Mouse (Mus musculus) T-helper 1 cell (primary cell): ENCODE results near the gene Stard3nl.

Experiments used
- in situ Hi-C: fragments of 300-600 bp; cut with MboI, MseI; formaldehyde crosslinking; loops from one replicate; pipeline ENCODE4 v1.15.1; 2025; ENCODE audit warnings: high pct_unique_total_duplicates

Gene Stard3nl

DNA sequence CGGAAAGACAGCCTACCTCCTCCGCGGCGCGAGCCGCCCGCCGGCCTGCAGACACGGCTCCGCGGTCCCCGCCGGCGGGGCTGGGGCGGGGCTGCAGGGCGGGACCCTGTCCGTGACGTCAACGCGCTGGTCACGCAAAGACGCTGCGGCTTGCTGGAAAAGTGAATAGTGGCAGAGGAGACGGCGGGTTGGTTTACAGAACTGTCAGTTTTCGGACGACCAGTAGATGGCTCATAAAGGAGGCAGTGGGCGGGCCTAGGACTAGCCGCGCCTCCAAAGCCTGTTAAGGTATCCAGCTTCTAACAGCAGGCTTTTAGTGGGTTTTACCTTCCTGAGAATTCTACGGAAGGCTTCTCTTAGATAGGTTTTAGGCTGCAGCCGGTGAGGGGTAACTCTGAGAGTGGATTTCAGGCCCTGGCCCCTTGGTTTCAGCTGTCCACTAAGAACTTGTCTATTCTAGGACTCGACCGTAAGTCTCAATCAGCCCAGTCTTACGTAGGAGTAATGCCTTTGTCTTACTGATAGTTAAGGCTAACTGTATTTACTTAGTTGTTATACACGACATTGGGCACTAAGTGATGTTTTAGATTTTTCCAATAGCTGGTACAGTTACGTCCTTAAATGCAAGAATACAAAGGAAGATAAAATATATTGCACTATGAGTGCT lies at the start of gene Stard3nl:
Gene Stard3nl (minus strand): TSS at position 108 of the 667 bp plus-strand sequence.
- in situ Hi-C loops = no loop called here

DNA sequence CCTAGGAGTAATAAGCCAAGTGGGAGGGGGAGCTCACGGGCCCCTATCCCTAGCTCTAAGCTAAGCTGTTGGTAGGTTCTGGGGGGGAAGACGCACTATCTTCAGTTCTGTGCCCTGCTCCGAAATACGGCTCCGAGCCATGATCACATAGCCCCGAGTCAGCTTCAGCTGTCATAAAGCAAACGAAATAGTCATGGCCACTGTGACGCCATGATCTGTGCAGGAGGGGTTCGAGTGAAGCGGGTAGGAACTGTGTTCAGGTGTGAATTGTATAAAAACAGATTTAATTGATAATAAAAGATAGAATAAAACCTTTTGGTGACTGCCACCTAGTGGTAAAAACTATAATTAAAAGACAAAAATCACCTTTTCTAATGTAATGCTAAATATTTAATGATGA lies 42.4 kb upstream of the Stard3nl start:
- in situ Hi-C loops = no loop called here

- in situ Hi-C loops = no loop called here
Observed at GRCm38 (mm10) chr13:19429812-19430370, 34.3 kb upstream of the Stard3nl start.

- in situ Hi-C loops = no loop called here
Observed at GRCm38 (mm10) chr13:19428076-19428475, 32.5 kb upstream of the Stard3nl start.

GRCm38 (mm10) chr13:19424563-19424962 lies 29.0 kb upstream of the Stard3nl start:
- in situ Hi-C loops = loop anchor here (5.0 kb wide), 1 partner anchor 52 kb away; no protein-coding TSS in a partner anchor

DNA sequence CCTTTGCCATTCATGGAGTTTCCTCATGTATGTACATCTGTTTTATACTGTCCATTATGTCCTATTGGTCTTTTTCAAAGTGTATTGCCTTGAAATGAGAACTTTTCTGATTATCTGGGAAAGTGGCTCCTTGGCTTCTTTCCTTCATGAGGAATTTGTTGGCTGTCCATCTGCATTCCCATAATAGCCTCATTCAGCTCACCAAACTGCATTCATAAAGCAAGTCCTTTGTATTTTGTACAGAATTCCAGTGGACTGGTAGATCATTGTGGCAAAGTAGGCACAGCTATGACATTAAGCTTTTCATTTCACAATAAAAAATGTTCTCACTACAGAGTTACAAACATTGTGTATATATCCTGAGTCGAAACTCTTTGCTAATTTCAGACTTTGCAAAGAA lies 26.9 kb upstream of the Stard3nl start:
- in situ Hi-C loops = loop anchor here (5.0 kb wide), 1 partner anchor 50 kb away; no protein-coding TSS in a partner anchor

GRCm38 (mm10) chr13:19417885-19418521 lies 22.4 kb upstream of the Stard3nl start:
- in situ Hi-C loops = no loop called here

DNA sequence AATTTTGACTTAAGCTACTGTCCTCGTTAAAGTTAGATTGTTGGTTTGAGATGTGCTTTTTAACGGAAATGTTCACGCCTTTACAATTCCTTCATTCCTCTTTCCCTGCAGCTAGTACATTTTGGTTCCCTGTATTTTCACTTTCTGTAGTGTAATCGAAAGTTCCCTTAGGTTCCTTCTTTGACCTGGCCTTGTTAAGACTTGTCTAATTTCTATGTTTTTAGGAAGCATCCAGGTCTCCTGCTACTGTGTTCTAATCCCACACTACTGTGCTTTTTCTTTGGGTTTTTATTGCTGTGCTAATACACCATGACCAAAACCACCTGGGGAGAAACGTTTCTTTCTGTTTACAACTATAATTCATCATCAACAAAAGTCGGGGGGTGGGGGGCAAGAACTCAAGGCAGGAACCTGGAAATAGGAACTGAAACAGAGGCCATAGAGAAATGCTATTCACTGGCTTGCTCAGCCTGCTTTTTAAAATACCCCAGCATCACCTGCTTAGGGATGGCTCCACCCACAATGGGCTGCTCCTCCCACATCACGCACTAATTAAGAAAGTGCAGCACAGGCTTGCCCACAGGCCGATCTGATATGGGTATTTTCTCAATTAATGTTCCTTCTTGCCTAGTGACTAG lies 20.4 kb upstream of the Stard3nl start:
- in situ Hi-C loops = no loop called here

- in situ Hi-C loops = no loop called here
Observed at GRCm38 (mm10) chr13:19415337-19415736, 19.7 kb upstream of the Stard3nl start.

- in situ Hi-C loops = no loop called here
Observed at GRCm38 (mm10) chr13:19412334-19412939, 16.8 kb upstream of the Stard3nl start.

DNA sequence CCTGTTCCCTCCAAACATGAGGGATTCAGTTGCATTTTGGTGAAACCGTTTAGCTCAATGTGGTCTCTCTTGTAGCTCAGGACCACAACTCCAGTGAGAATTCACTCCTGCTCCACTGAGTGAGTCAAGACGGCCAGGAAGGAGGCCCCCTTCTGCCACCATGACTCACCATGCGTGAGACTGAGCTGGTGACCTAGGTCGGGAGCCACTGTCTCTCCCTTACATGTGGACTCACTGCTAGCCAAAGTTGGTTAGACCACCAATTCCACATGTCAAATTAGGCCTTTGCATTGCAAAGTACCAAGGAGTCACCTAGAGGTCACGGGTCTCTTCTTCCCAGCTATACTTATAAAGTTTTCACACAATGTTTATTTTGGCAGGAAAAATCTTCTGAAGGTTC lies 16.3 kb upstream of the Stard3nl start:
- in situ Hi-C loops = no loop called here

DNA sequence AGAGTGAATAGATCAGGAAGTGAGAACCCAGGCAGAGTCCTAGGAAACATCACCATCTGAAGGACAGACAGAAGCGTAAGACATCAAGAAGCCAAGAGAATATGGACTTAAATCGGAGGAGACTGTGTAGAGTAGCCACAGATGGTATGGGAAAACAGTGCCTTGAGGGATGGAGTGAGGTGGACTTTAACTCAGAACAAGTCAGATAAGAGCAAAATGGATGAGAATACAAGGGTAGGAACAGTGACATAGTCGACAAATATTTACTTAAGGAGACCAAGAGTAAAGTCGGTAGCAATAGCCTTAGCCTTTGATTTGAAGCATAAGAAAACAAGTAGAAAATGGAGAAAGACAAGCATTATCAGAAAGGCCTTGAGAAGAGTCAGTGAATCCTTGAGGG lies 15.1 kb upstream of the Stard3nl start:
- in situ Hi-C loops = no loop called here

DNA sequence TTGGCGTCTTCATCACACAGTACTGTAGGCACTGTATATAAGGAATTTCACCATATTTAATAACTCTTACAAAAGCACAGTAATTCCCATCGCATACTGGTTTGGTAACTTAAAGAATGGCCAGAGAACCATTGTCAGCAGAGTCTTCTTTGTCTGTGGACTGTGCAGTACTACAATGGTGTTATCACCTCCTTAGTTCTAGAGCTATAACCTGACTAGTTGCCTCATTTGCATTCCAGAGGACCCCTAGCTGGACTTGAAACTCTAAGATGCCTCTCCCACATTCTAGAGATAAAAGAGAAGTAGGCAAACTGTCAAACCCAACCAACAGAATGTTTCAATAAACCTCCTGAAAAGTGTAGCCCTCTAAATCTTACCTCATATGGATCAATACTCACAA lies 12.4 kb upstream of the Stard3nl start:
- in situ Hi-C loops = no loop called here

- in situ Hi-C loops = no loop called here
Observed at GRCm38 (mm10) chr13:19404623-19405022, 9.0 kb upstream of the Stard3nl start.

GRCm38 (mm10) chr13:19394798-19395687 lies 552 bp downstream of the Stard3nl start:
- in situ Hi-C loops = no loop called here

- in situ Hi-C loops = no loop called here
Observed at GRCm38 (mm10) chr13:19394171-19394570, 1.4 kb downstream of the Stard3nl start.

DNA sequence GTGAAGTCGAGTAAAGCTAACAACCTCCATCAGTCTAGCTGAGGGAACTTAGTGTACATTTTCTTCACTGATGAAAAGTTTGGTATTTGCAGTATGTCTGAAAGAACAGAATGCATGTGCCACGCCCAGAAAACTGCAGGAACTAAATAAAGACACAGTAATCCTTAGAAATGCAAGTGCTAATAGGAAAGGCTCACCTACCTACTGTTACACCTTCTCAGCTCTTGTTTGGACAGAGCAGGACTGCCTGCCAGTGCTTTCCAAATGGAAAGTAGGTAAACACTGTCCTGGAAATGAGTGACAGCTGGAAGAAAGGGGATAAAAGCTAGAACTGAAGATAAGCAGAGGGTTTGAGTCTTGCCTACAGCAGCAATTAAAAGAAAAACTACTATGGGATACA lies 1.9 kb downstream of the Stard3nl start:
- in situ Hi-C loops = no loop called here

DNA sequence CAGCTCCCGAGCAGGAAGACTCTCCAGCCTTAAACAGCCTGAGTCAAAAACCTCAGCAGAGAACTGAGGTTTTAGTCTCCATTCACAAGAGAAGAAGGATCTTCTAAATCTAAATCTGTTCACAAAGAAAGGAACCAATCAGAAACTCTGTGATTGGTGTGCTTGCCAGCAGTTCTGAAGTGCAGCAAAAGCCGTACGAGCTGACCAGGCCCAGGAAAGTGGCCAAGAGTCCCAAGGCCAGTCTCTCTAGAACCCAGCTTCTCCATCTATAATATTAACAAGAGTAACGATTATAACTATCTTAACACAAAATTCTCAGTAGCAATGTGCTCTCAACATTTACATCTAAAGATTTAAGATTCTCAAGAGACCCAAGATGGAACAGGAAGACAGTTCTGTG lies 4.0 kb downstream of the Stard3nl start:
- in situ Hi-C loops = no loop called here

GRCm38 (mm10) chr13:19390296-19390695 lies 5.3 kb downstream of the Stard3nl start:
- in situ Hi-C loops = no loop called here

GRCm38 (mm10) chr13:19389896-19390295 lies 5.7 kb downstream of the Stard3nl start:
- in situ Hi-C loops = no loop called here

DNA sequence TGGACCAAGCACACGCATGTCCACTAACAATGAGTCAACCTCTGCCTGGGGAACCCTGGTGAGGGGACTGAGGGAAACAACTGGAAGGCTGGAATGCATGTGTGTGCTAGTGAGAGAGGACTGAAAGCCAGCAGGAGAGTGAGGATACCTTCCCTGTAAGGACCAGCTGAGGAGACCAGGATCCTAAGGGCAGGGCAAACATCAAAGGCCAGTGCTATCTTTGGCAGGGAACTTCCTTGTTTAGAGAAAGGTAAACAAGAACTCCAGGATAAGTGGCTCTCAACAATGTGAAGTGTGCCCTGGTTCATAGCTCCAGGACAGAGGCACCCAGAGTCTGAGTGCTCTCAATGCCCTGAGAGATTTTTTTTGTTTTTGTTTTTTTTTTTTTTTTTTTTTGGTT lies 6.2 kb downstream of the Stard3nl start:
- in situ Hi-C loops = no loop called here
